Comparison of ENCODE assay signal across 8 mouse cellular contexts in genomic region chr6:113690008-113690399, GRCm38 (mm10). TPM values are rescaled to one million over a fixed set of nuclear protein-coding genes. Genes with fewer than 3 reads are reported as not detected.
DNase-seq lines count a peak whose midpoint lies in the region; ATAC-seq and TF ChIP-seq lines count a peak whose summit lies in the region.

No protein-coding gene starts in this region.

- H3K27me3 ChIP-seq in testis, adult 2 months (ENCODE audit: control insufficient read depth, insufficient read depth, low read length), result no peaks in the 10 kb centered on the region
- H3K27me3 ChIP-seq in embryonic facial prominence, embryonic 13.5 days, result no peaks in the 10 kb centered on the region
- H3K27me3 ChIP-seq in neural tube, embryonic 12.5 days (replicated peaks), result no peaks in the 10 kb centered on the region

- no peaks in the 10 kb centered on the region for H3K9me3 ChIP-seq in embryonic facial prominence, embryonic 13.5 days
- no peaks in the 10 kb centered on the region for H3K9me3 ChIP-seq in neural tube, embryonic 12.5 days

- peak overlapping the region; percentile 63 for H3K27ac ChIP-seq in testis, adult 2 months (ENCODE audit: control insufficient read depth, insufficient read depth, low read depth, low read length)
- H3K27ac ChIP-seq in embryonic facial prominence, embryonic 13.5 days, result peak overlapping the region; percentile 64
- no peak overlapping the region for H3K27ac ChIP-seq in neural tube, embryonic 12.5 days

- 0 out of 2 replicates have a peak overlapping the region, but pooled peaks have one; percentile 47 for H3K4me2 ChIP-seq in embryonic facial prominence, embryonic 13.5 days
- peak overlapping the region; percentile 45 for H3K4me2 ChIP-seq in neural tube, embryonic 12.5 days (replicated peaks)

- H3K9ac ChIP-seq in embryonic facial prominence, embryonic 13.5 days, result peak overlapping the region; percentile 55
- no peak overlapping the region for H3K9ac ChIP-seq in neural tube, embryonic 12.5 days

- no peaks in the 10 kb centered on the region for H3K36me3 ChIP-seq in testis, adult 2 months (ENCODE audit: control insufficient read depth, insufficient read depth, low read length)
- no peaks in the 10 kb centered on the region for H3K36me3 ChIP-seq in embryonic facial prominence, embryonic 13.5 days
- no peaks in the 10 kb centered on the region for H3K36me3 ChIP-seq in neural tube, embryonic 12.5 days

- no peak for TF ChIP-seq CTCF in testis, adult 2 months (IDR thresholded peaks at IDR 0.05; ENCODE audit: control insufficient read depth, insufficient read depth, insufficient replicate concordance, low read depth, low read length)

- no peak for DNase-seq in testis, postnatal 10 days (ENCODE audit: low spot score)
- peak; percentile 78 for DNase-seq in kidney, postnatal 10 days
- DNase-seq in layer of hippocampus, postnatal 10 days (ENCODE audit: low spot score in 2 of 2), result no peak
- no peak for DNase-seq in thymus, postnatal 4 days
- DNase-seq in spleen, postnatal 10 days (ENCODE audit: low spot score in 2 of 2), result no peak

- peaks cover 10% of the 10 kb centered on the region for H3K4me1 ChIP-seq in testis, adult 2 months (ENCODE audit: control insufficient read depth, insufficient read depth, low read length)
- peaks cover 19% of the 10 kb centered on the region for H3K4me1 ChIP-seq in embryonic facial prominence, embryonic 13.5 days
- H3K4me1 ChIP-seq in neural tube, embryonic 12.5 days, result peaks cover 13% of the 10 kb centered on the region

- no peak for TF ChIP-seq POLR2A in testis, adult 2 months (IDR thresholded peaks at IDR 0.05; ENCODE audit: control insufficient read depth, low read depth, low read length)

- no peak overlapping the region for H3K4me3 ChIP-seq in testis, adult 2 months (ENCODE audit: control insufficient read depth, low read depth, low read length)
- H3K4me3 ChIP-seq in embryonic facial prominence, embryonic 13.5 days, result no peak overlapping the region
- H3K4me3 ChIP-seq in neural tube, embryonic 12.5 days, result no peak overlapping the region

- WGBS in embryonic facial prominence, embryonic 13.5 days, result 11% methylated on average over 7 of the region's 7 CpGs
- 7% methylated on average over 7 of the region's 7 CpGs for whole genome bisulfite sequencing in neural tube, embryonic 12.5 days

- peak; percentile 18; the same call in 1 of the 2 replicates for ATAC-seq in embryonic facial prominence, embryonic 13.5 days (ENCODE audit: insufficient number of reproducible peaks, insufficient read depth, low FRiP score, low TSS enrichment, low read depth)
- ATAC-seq in neural tube, embryonic 12.5 days (ENCODE audit: low FRiP score, low read depth), result peak; percentile 39; the same call in 1 of the 2 replicates

RNA-seq across cellular contexts. Expression of gene Tatdn2, which starts 6.8 kb away (rescaled TPM):
- polyA plus RNA-seq in testis, adult 2 months (2012; rRNA removed), result 14.2 and 15.9 TPM in 2 replicates
- 0.70 and 0.72 TPM in 2 replicates for polyA plus RNA-seq in embryonic facial prominence, embryonic 13.5 days (2015; fragmentation: Nextera tagmentation; extraction: Ambion mirVana)
- polyA plus RNA-seq in neural tube, embryonic 12.5 days (2016; fragmentation: Nextera tagmentation; extraction: Ambion mirVana), result 0.66 and 1.1 TPM in 2 replicates
- 10 to 100 TPM; 59.7 to 74.3 TPM for total RNA-seq in layer of hippocampus, postnatal 10 days (2021)

RNA-seq across cellular contexts. Expression of gene Ghrl, which starts 29.7 kb away (rescaled TPM):
- polyA plus RNA-seq in testis, adult 2 months (2012; rRNA removed), result 108 and 119 TPM in 2 replicates
- 0.32 TPM in 1 of 2 replicates, not detected in the other for polyA plus RNA-seq in embryonic facial prominence, embryonic 13.5 days (2015; fragmentation: Nextera tagmentation; extraction: Ambion mirVana)
- polyA plus RNA-seq in neural tube, embryonic 12.5 days (2016; fragmentation: Nextera tagmentation; extraction: Ambion mirVana), result 0.57 TPM in 1 of 2 replicates, not detected in the other
- under 1 TPM in 1 of 2 experiments, not detected in 1; 0.69 TPM for total RNA-seq in layer of hippocampus, postnatal 10 days (2021)

RNA-seq across cellular contexts. Expression of gene Sec13, which starts 50.5 kb away (rescaled TPM):
- 113 and 114 TPM in 2 replicates for polyA plus RNA-seq in testis, adult 2 months (2012; rRNA removed)
- 288 and 296 TPM in 2 replicates for polyA plus RNA-seq in embryonic facial prominence, embryonic 13.5 days (2015; fragmentation: Nextera tagmentation; extraction: Ambion mirVana)
- polyA plus RNA-seq in neural tube, embryonic 12.5 days (2016; fragmentation: Nextera tagmentation; extraction: Ambion mirVana), result 244 and 251 TPM in 2 replicates
- 10 to 100 TPM; 80.0 to 84.4 TPM for total RNA-seq in layer of hippocampus, postnatal 10 days (2021)

RNA-seq across cellular contexts. Expression of gene Irak2, which starts 51.7 kb away (rescaled TPM):
- polyA plus RNA-seq in testis, adult 2 months (2012; rRNA removed), result 2.4 and 3.3 TPM in 2 replicates
- 2.4 and 2.8 TPM in 2 replicates for polyA plus RNA-seq in embryonic facial prominence, embryonic 13.5 days (2015; fragmentation: Nextera tagmentation; extraction: Ambion mirVana)
- polyA plus RNA-seq in neural tube, embryonic 12.5 days (2016; fragmentation: Nextera tagmentation; extraction: Ambion mirVana), result 3.1 and 4.1 TPM in 2 replicates
- total RNA-seq in layer of hippocampus, postnatal 10 days (2021), result 10 to 100 TPM; 15.0 TPM

Comparison
In these comparisons a context has a peak if more than half of its experiments do, and no peak if none do; other contexts are left out.
1. RNA of gene Ghrl, which starts 29.7 kb away (polyA plus RNA-seq): 108 to 119 TPM in testis, adult 2 months; 0.32 TPM in embryonic facial prominence, embryonic 13.5 days and 0.57 TPM in neural tube, embryonic 12.5 days; every median in the first group is over 10 times any median in the second.